Mouse (Mus musculus) left cerebral cortex, adult 11 months (tissue): ENCODE data around the gene C130032M10Rik.

ENCODE experiments used
- DNase-seq: peaks from one replicate; pipeline ENCODE4 v3.0.0; 2022; ENCODE audit warnings: low spot score

The C130032M10Rik gene

DNA sequence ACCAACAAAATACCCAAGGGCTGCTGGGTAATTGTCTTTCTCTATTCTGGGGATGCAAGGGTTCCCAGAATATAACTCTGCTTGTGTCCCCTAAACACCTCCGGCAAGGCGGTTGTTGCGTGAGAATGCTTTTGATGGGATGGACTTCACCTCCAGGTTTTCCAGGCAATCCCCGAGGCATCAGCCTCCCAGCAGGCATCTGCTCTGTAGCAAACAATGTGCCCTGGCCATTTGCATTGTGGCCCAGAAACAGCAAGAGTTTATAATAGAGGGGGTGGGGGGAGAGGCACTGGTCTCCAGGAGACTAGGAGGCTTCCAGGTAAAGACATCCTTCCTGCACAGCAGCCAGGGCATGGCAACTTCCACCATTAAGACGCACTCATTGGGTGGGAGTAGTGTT lies 33.6 kb downstream of the C130032M10Rik start:
- DNase-seq, result no peak

DNA sequence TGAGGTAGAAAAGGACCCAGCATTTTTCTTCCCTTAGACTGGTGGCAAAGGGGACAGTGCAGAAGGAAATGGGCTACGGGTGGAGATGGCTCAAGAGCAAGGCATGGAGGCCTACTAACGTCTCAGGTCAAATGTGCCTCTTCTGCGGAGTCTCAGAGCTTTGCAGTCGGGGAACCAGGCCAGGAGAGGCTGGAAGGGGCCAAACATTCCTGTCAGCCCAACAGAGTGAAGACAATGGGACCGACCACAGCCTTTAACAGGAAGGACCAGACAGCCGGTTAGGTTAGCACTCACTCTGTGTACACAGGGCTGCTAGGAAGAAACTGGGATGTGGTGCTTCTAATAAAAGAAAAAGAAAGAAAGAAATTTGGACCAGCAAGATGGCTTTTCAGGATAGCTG lies 34.5 kb downstream of the C130032M10Rik start:
- DNase-seq, result no peak

DNA sequence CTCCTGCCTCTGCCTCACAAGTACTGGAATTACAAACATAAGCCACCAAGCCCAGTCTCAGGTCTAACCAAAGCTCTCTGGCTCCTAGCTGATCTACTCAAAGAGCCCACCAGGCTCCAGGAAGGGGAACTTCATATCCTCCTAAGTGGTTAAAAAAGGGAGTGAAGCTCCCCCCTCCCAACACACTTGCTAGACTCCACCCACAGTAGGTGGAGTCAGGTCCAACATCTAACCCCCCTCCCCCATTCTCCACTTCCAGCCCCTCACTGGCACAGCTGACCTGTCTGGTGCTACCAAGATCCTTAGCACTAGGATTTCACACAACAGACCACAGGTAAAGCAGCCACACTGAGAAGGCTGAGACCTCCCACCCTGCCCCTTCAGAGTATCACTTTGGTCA lies 38.3 kb downstream of the C130032M10Rik start:
- DNase-seq, result no peak

DNA sequence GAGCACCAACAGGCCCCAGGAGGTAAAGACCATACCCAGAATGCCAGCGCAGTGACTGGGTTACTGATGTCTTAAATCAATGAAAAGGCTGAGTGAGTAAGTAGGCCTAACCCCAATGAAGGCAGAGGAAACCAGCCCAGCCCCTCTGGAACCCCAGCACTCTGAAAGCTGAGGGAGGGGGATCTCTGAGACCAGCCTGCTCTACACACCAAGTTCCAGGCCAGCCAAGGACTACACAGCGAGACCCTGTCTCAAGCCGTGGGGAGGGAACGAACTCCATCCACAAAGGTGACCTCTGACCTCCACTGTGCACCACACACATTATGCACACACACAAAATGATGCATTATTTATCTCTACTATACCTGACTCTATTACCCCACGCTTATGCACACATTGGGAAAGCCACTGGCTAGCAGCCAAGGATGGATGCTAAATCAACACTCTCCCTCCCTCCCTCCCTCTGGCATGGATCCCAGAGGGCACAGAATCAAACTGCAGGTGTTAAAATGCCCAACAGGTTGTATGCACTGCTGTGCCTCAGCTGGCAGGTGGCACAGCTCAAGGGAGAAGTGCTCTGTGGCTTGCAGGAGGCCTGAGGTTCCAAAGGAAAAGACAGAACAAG lies 39.0 kb downstream of the C130032M10Rik start:
- DNase-seq, result no peak

DNA sequence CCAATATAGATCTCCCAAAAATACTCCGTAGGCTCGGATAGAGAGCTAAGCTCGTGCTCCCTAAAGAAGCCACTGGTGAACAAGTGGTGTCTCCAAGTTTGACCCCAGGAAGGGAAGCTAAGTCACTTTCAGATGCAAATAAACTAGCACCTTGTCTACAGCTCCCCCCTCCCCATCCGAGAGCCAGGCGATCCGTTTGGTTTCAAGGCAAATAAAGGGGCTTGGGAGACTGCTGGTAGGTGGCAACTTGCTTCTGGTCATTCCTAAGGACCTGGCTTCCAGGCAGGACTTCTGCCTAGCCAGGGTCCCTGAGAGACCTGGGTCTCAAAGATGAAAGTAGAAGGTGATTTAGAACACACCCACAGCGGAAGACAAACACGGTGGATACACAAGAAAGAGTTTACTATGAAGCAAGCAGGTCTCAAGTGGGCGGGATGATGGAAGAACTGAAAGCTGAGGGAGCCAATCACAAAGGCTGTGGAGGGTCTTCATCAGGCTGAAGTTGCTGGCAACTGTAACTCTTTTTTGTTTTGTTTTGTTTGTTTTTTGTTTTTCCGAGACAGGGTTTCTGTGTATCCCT lies 40.9 kb downstream of the C130032M10Rik start:
- DNase-seq, result no peak

DNA sequence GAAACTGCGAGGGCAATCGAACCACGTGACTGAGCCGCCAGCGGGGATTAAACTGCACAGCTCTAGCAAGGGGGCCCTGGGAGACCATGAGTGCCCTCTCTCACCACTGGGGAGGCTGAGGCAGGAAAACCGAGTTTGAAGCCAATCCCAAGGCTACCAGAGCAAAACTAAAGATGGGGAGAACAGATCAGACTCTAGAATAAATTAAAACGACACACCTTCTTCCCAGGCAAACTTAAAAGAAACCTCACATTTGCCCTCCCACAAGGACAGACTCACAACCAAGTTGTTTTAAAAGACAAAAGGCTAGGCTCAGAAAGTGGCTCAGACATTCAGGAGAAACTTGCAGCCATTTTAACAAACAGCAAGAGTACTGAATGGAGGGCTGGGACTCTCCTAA lies 41.6 kb downstream of the C130032M10Rik start:
- no peak for DNase-seq

DNA sequence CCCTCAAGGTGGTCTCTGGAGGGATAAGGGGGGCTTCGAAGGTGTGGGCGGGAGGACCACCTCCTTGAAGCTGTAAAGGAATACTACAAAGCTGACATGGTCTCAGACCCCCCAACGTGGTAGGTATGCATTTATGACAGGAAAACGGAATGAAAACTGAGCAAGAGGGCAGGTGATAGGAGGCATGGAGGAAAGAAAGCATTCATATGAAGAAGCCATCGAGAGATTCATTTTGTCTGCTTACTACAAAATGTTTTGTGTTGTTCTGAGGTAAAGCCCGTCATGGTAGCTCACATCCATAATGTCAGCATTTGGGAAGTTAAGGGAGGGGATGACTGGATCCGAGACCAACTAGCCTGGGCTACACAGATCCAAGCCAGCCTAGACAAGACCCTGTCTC lies 44.6 kb downstream of the C130032M10Rik start:
- DNase-seq, result no peak

DNA sequence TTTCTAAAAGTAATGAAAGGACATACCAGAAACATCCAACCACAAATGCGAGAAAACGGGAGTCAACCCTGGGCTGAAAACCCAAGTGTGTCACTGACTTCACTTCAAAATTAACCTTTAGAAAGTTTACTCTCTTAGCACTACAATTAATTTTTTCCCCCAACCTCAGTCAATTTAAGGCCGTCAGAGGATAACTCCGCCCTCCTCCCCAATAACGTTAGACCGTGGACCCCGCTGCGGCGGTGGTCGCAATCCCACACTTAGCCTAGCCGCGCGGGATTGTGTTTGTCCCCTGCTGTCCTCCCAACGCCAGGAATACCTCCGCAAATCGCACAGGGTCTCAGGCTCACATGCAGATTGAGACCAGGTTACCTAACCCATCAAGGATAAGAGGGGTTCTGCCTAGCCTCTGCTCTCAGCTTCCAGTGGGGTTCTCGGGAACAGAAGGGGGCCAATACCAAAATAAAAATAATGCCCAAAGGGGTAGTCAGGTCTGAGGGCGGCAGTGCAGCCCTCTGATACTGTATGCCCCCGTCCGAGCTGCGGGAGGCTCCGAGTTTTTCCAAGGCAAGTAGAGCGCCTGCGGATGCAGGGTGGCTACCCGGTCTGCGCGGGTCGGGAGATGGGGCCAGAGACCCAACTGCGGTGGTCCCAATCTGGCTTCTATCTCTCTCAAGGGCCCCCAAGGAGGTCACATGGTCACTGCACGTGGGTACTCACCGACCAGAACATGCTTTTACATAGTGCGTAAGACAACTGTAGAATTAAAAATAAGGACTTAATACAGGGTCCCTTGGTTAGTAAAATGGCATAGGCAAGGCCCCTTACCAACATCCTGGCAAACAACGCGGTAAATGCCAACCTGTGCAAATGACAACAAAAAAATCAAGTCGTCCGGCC lies 45.5 kb downstream of the C130032M10Rik start:
- no peak for DNase-seq

DNA sequence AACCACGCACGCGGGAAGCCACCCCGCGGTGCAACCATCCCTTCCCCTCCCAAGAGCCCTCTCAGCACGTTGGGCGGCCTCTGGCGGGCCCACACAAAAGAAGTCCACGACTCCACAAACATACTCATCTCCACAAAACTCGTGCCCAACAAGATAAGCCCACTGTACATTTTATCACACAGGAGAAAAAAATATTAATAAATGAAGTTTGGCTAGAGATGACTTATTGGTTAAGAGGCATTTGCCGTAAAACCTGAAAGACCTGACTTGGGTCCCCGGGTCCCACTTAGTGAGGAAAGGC lies 46.1 kb downstream of the C130032M10Rik start:
- no peak for DNase-seq

DNA sequence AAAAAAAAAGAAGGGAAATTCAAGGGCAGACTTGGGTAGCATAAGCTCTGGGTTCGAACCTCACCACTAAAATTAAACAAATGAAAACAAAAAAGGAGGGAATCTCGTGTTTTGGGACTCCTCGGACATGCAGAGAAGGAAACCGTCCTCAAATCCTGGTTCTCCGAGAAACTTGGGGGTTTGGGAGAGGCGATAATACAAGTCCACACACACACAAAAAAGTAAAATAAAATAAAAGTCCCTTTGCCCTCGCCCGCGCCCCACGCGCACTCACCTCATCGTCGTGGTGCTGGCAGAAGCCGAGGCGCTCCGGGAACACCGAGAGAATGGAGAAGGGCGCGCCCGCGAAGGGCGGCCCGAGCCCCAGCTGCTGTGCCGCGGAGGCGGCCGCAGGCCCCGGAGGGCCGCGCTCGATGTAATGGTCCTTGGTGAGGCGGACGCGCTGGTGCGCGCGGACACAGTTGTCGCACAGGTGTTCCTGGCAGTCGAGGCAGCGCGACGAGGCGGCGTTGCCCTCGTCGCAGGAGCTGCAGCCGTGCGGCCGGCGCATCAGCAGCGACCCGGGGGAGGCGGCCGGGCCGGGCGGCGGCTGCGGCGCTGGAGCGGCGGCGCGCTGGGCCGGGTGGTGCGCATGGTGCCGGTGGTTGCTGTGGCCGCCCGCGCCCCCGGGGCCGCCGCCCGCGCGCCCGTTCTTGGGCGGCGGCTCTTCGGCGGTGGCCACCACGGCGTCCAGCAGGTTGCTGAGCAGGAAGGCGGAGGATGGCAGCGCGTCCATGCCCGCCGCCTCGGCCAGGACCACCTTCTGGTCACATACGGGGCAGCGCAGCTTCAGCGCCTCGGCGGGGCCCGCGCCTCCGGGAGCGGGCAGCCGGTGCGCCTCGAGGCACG lies 46.8 kb downstream of the C130032M10Rik start:
- DNase-seq, result no peak

DNA sequence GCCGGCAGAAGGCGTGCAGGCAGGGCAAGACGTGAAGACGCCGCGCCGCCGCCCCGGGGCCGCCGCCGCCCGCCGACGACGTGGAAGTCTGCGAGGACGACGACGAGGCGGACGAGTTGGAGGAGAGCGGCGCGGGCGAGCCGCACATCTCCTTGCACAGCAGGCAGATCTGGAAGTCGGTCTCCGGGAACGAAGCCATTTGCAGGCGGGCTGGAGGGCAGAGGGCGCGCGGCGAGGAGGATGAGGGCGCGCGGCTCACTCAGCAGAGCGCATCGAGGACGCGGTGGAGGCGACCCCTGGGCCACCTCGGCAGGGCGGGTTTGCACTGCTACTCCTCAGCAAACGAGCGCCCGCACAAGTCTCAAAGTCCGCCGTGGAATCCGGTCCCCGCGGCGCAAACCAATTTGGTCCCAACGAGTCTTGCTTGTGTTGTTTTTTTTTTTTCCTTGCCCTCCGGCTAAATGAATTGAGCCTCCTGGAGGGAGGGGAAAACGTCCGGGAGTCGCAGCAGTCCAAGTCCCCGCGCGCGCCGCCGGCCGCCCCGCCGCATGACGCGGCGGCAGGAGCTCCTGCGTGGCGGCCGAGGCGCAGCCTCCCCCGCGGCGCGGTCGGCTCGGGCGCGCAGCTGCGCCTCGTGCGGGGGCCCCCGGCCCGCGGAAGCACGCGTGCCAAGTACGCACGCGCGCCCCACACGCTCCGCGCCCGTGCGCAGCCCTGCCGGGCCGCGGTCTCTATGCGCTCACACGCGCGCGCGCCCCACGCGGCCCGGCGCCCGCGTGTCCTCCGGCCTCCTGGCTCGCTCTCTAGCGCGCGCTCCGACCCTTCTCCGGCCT lies 47.6 kb downstream of the C130032M10Rik start:
- DNase-seq, result no peak

DNA sequence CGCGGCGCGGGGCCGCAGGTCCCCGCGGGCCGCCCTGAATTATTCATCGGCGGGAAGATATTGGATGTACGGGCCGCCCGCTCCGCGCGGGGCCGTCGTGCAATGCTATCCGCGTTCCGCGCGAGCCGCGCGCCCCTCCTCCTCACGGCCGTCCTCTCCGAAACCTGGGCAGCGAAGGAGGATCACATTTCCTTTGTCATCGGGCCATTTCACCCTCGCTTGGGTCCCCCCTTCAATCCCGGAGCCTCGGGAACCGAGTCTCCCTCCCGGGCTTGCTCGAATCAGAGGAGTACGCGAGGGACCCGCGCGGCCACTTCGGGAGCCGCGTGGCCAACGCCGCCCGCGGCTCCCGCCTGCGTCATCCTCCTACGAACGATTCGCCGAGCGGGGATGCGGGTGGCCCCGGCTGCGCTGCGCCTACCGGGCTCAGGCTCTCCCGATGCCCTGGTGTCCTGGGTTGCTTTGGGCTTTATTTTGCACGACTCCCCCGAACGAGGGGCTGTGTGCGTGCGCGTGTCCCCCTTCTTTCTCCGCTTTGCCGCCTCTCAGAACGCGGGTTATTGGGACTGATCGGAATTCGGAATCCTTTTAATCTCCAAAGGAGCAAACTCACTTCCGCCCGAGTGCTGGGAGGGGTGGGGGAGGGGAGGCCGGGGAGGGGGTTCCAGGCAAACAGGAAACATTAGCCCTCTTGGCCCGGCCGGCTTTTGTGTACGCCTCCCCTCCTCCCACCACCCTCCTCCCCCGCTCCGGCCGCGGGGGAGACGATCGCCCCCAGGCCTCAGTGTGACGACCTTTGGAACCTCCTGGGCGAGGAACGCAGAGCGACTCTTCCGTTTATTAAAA lies 48.5 kb downstream of the C130032M10Rik start, which contains the start of gene Trim71:
Gene Trim71 (minus strand): TSS at position 609 of the 846 bp plus-strand sequence.
- no peak for DNase-seq

DNA sequence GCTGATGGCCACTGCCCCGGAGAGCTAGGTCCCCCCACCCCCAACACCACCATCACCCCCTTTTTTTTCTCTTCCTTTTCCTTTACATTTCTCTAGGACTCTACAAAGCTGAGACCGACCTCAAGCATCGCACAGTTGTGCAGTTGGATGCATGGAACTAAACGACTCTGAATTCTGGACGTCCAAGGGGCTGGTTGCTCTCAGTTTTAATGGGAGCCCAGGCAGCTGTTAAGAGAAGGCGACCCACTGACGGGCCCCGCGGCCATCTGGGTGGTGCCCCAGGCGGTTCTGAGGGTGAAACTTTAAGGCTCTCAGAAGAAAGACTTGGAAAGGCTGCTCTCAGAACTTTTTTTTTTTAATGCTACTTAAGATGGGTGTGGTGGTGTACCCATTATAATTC lies 49.2 kb downstream of the C130032M10Rik start:
- no peak for DNase-seq
